Mouse (Mus musculus): ENCODE results near the gene Fam25c.

GRCm38 (mm10) chr14:34309907-34310233 is 45.4 kb downstream of the Fam25c start:
- TF ChIP-seq POLR2A (IDR thresholded peaks at IDR 0.05; ENCODE audit: borderline replicate concordance, control insufficient read depth, low read depth, low read length) (no peak), CTCF (IDR thresholded peaks at IDR 0.05; ENCODE audit: control insufficient read depth, insufficient read depth, low read length) (no peak)

Measured in bone marrow, adult 2 months (tissue).